Mouse (Mus musculus): ENCODE data around the gene Ankrd11.

Gene Ankrd11

DNA sequence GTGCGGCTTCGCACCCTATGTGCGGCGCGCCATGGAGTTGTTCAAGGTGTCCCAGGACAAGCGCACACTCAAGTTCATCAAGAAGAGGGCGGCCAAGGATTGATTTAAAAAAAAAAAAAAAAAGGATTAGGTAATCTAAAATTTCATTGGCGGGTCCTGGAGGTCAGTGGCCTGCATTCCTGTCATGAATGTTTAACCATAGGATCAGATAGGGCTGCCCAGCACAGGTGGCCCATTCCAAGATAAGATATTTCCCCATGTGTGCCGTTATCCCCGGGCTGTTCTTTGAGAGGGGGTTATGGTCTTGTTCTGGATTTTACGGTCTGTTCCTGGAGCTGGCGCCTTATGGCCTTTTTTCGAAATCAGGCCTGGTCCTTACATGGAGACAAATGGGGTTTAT lies 205.4 kb downstream of the Ankrd11 start:
- DNase-seq = no peak

DNA sequence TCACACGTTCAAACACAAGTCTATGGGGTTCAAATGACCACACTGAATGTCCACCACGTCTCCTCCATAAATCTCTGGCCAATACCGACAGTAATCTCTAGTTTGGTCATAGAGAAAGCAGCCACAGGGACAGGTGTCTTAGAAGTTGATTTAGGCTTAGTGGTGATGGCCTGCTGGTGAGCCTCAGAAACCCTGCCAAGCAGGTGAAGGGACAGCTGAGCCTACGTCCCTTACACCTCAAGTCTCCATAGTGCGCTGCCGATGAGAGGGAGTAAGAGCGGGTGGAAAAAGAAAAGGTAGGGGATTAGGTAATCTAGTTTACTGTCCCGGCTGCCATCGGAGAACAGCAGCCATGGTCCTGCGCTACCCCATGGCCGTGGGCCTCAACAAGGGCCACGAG lies 205.9 kb downstream of the Ankrd11 start:
- no peak for DNase-seq

- peak; percentile 66 to 80 for DNase-seq
Observed at GRCm38 (mm10) chr8:122834971-122835370, 207.1 kb downstream of the Ankrd11 start.

DNA sequence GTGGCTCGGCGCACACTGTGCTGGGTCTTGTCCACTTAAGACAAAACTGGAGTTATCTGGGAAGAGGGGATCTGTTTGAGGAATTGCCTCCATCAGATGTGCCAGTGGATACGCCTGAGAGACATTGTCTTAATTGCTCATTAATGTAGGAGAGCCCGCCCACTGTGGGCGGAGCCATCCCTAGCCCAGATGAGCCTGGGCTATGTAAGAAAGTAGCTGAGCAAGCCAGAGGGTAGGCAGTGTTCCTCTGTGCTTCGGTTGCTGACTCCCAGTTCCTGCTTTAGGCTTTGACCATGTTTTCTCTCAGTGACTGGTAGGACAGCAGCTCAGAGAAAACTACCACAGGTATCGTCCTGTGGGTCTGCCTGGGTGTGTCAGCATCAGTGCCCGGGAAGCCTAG lies 207.7 kb downstream of the Ankrd11 start:
- no peak for DNase-seq

Data from lung, postnatal 4 days (tissue).